Mouse (Mus musculus): ENCODE data around the gene Bdnf.

The Bdnf gene

GRCm38 (mm10) chr2:109709346-109709745 lies 34.8 kb downstream of the Bdnf start:
- DNase-seq: no peak

GRCm38 (mm10) chr2:109711049-109711448 lies 36.5 kb downstream of the Bdnf start:
- DNase-seq: no peak

GRCm38 (mm10) chr2:109725261-109725660 lies 50.8 kb downstream of the Bdnf start:
- DNase-seq: no peak

GRCm38 (mm10) chr2:109725831-109726230 lies 51.3 kb downstream of the Bdnf start:
- no peak for DNase-seq

- DNase-seq: no peak
These were observed 54.7 kb downstream of the Bdnf start for GRCm38 (mm10) chr2:109729221-109729620.

GRCm38 (mm10) chr2:109733201-109734039 lies 58.9 kb downstream of the Bdnf start:
- DNase-seq: no peak

- DNase-seq: no peak
These were observed 59.7 kb downstream of the Bdnf start for GRCm38 (mm10) chr2:109734228-109734627.

GRCm38 (mm10) chr2:109734666-109735065 lies 60.2 kb downstream of the Bdnf start:
- no peak for DNase-seq

- DNase-seq: no peak
These were observed 60.8 kb downstream of the Bdnf start for GRCm38 (mm10) chr2:109735347-109735746.

GRCm38 (mm10) chr2:109736306-109736705 lies 61.8 kb downstream of the Bdnf start:
- no peak for DNase-seq

GRCm38 (mm10) chr2:109738331-109738730 lies 63.8 kb downstream of the Bdnf start:
- DNase-seq: no peak

GRCm38 (mm10) chr2:109743208-109743960 lies 68.9 kb downstream of the Bdnf start:
- no peak for DNase-seq

GRCm38 (mm10) chr2:109746223-109746622 lies 71.7 kb downstream of the Bdnf start:
- no peak for DNase-seq

GRCm38 (mm10) chr2:109748412-109748811 lies 73.9 kb downstream of the Bdnf start:
- no peak for DNase-seq

GRCm38 (mm10) chr2:109748815-109749214 lies 74.3 kb downstream of the Bdnf start:
- DNase-seq: no peak

GRCm38 (mm10) chr2:109749964-109750363 lies 75.5 kb downstream of the Bdnf start:
- DNase-seq: no peak

GRCm38 (mm10) chr2:109750484-109750883 lies 76.0 kb downstream of the Bdnf start:
- DNase-seq: no peak

- DNase-seq: no peak
These were observed 81.8 kb downstream of the Bdnf start for GRCm38 (mm10) chr2:109756305-109756704.

GRCm38 (mm10) chr2:109766772-109767171 lies 92.3 kb downstream of the Bdnf start:
- no peak for DNase-seq

GRCm38 (mm10) chr2:109768814-109769213 lies 94.3 kb downstream of the Bdnf start:
- no peak for DNase-seq

GRCm38 (mm10) chr2:109776374-109776773 lies 101.9 kb downstream of the Bdnf start:
- no peak for DNase-seq

Measured in thymus, postnatal 14 days (tissue).